Mouse (Mus musculus): ENCODE data around the gene Dnajc17. TPM values are rescaled to one million over a fixed set of nuclear protein-coding genes. Genes with fewer than 3 reads are reported as not detected.

The Dnajc17 gene
- total and polyA plus RNA-seq, 2 experiments from 2014 or later = 7.1 to 20.3 TPM

DNA sequence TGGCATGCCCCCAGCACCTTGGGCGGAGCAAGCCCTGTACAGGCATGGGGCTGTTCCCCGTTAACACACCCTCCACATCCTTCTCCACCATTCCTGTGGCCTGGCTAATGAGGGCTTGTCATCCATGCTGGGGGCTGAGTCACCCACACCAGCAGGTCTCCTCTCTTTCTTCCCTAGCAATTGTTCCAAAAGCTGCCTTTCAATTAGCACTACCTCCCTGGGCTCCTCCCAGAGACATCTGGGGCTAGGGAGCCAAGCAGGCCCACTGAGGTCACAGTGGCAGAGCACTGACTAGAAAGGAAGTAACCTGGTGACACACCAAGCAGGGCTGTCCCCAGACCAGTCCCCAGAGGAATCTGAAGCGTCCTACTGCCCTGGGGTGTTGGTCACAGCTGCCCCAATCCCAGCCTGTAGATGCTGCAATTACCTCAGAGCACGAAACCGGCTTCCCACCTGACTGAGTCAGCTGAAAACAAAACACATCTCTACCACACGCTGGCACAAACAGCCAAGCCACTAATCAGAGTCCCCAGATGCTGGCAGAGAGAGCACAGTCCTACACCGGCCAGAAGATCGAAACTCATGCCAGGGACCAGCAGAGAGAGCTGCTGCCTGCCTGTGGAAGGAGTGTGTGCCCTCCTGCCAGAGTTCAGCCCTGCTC is 34.5 kb downstream of the Dnajc17 start, which contains the start of gene Gm14137:
Gm14137 (plus strand) TSS at position 519 of the 661 bp plus-strand sequence.
- peak; percentile 33 for ATAC-seq
- no peak within 1 kb of the TSS for H3K4me2 ChIP-seq (ENCODE audit: low read depth, low read length)
- peaks cover 8% of the 10 kb centered on the region; the same call in 1 of the 2 replicates for H3K4me1 ChIP-seq (ENCODE audit: insufficient read depth, low read length)
- no peak for TF ChIP-seq CTCF (IDR thresholded peaks at IDR 0.05; ENCODE audit: low read depth)
- no peaks in the 10 kb centered on the region for H3K9me3 ChIP-seq (ENCODE audit: low read length)
- no peak within 1 kb of the TSS for H3K9ac ChIP-seq (replicated peaks; ENCODE audit: low read length)
- 36% methylated on average over 8 of the region's 8 CpGs for WGBS
- no peak within 1 kb of the TSS for H3K4me3 ChIP-seq (ENCODE audit: low read length)
- no peak within 1 kb of the TSS for H3K27ac ChIP-seq
- H3K36me3 ChIP-seq (ENCODE audit: insufficient read depth, low read length) = peaks cover 13% of the 10 kb centered on the region; the same call in 1 of the 2 replicates
- peak; percentile 16 for DNase-seq (ENCODE audit: low spot score)
- no peaks in the 10 kb centered on the region for H3K27me3 ChIP-seq (ENCODE audit: insufficient read depth, low read length)

DNA sequence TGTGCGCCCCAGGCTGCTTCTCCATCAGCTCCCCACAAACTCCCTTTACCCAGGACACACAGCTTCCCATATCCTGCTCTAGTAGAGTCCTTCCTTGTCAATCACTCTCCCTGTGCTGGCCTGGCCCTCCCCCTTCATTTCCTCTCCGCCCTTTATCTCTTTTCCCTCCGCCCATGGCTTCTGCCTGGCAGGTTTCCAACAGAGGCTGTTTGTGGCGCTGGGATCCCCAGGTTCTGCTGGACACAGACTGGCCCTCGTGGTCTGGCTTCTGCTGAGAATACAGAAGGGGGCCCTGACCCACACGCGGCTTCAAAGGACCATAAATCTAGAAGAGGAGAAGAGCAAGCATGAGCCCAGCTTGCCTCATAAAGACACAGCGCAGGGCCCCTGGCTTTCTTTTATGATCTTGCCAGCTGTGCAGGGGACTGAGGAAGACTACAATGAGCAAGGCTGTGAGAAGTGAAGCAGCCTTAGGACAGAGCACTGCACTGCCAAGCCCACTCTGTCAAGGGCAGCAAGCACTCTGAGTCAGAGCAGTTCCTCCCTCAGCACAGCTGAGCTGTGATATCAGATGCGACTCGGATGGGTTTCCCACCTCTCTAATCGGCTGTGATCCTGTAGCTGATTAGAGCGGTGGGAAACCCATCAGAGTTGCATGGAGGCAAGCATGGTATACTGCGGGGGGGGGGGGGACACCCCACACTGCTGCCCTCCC is 35.6 kb downstream of the Dnajc17 start:
- H3K9ac ChIP-seq (replicated peaks; ENCODE audit: low read length) = no peak overlapping the region
- WGBS = 26% methylated on average over 13 of the region's 13 CpGs

DNA sequence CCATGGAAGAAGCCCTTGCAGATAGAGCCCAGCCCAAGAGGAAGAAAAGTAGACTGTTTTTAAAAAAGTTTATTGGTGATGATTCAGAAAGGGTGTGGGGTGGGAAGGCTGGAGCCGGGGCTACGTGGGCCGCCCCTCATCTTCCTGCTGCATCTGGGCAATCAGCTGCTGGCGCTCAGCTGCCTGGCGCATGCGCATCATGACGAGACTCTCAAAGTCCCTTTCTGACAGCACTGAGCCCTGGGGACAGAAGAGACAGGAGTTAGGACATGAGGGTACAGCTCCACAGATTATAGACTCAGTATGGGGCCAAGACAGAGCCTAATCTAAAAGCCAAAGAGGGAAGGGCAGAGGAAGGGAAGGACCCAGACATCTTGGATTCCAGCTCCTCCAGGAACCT is 36.1 kb downstream of the Dnajc17 start:
- H3K27me3 ChIP-seq (ENCODE audit: insufficient read depth, low read length) = no peaks in the 10 kb centered on the region
- H3K36me3 ChIP-seq (ENCODE audit: insufficient read depth, low read length) = no peaks in the 10 kb centered on the region
- 64% methylated on average over 7 of the region's 7 CpGs for WGBS
- H3K4me3 ChIP-seq (ENCODE audit: low read length) = no peak overlapping the region
- no peak for DNase-seq (ENCODE audit: low spot score)
- ATAC-seq = no peak
- H3K9me3 ChIP-seq (ENCODE audit: low read length) = no peaks in the 10 kb centered on the region
- no peak overlapping the region for H3K9ac ChIP-seq (replicated peaks; ENCODE audit: low read length)
- no peak overlapping the region for H3K4me2 ChIP-seq (ENCODE audit: low read depth, low read length)
- H3K4me1 ChIP-seq (ENCODE audit: insufficient read depth, low read length) = peaks cover 8% of the 10 kb centered on the region; the same call in 1 of the 2 replicates
- no peak for TF ChIP-seq CTCF (IDR thresholded peaks at IDR 0.05; ENCODE audit: low read depth)
- no peak overlapping the region for H3K27ac ChIP-seq

More for the DNA sequence above, 35.6 kb downstream of the Dnajc17 start:
- TF ChIP-seq CTCF (IDR thresholded peaks at IDR 0.05; ENCODE audit: low read depth) = no peak
- Histone ChIP-seq H3K4me3 (ENCODE audit: low read length) (no peak overlapping the region), H3K27me3 (ENCODE audit: insufficient read depth, low read length) (no peaks in the 10 kb centered on the region), H3K4me1 (ENCODE audit: insufficient read depth, low read length) (peaks cover 8% of the 10 kb centered on the region; the same call in 1 of the 2 replicates), H3K4me2 (ENCODE audit: low read depth, low read length) (no peak overlapping the region), H3K9me3 (ENCODE audit: low read length) (no peaks in the 10 kb centered on the region), H3K36me3 (ENCODE audit: insufficient read depth, low read length) (peaks cover 5% of the 10 kb centered on the region; the same call in 1 of the 2 replicates), H3K27ac (no peak overlapping the region)
- ATAC-seq = peak; percentile 28; the same call in 1 of the 2 replicates
- DNase-seq (ENCODE audit: low spot score) = peak; percentile 73

DNA sequence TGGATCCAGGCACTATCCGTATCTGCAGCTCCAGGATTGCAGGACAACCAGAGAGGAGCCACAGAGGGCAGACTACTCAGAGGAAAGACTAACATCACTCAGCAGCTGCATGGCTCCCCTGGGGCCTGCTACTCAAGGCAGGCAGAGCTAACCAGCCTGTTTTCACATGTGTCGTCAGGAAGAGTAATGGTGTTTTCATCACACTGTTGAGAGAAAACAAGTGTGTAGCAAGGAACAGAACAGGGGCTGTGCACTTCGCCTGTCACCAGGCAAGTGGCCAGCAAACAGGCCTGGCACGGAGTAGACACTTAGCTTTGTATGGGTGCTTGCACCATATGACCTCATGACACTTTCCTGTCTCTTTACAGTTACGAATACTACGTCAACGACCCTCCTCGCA is 37.0 kb downstream of the Dnajc17 start:
- H3K36me3 ChIP-seq (ENCODE audit: insufficient read depth, low read length) = no peaks in the 10 kb centered on the region
- H3K9ac ChIP-seq (replicated peaks; ENCODE audit: low read length) = no peak overlapping the region
- H3K9me3 ChIP-seq (ENCODE audit: low read length) = no peaks in the 10 kb centered on the region
- H3K27ac ChIP-seq = no peak overlapping the region
- H3K27me3 ChIP-seq (ENCODE audit: insufficient read depth, low read length) = no peaks in the 10 kb centered on the region
- peaks cover 13% of the 10 kb centered on the region; the same call in 1 of the 2 replicates for H3K4me1 ChIP-seq (ENCODE audit: insufficient read depth, low read length)
- ATAC-seq = no peak
- peak; percentile 23 for DNase-seq (ENCODE audit: low spot score)
- 76% methylated on average over 8 of the region's 8 CpGs for WGBS
- no peak overlapping the region for H3K4me2 ChIP-seq (ENCODE audit: low read depth, low read length)
- H3K4me3 ChIP-seq (ENCODE audit: low read length) = no peak overlapping the region
- TF ChIP-seq CTCF (IDR thresholded peaks at IDR 0.05; ENCODE audit: low read depth) = no peak

DNA sequence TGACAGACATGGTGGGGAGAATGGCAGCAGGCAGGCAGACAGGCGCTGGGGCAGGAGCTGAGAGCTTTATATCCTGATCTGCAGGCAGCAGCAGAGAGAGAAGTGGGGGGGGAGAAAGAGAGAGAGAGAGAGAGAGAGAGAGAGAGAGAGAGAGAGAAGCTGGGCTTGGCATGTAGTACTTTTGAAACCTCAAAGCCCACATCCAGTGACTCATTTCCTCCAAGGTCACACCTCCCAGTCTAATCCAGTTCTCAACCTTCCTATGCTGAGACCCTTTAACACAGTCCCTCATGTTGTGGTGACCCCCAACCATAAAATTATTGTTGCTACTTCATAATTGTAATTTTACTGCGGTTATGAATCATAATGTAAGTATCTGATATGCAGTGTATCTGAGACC is 38.3 kb downstream of the Dnajc17 start:
- Histone ChIP-seq H3K4me3 (ENCODE audit: low read length) (no peak overlapping the region), H3K27ac (no peak overlapping the region), H3K36me3 (ENCODE audit: insufficient read depth, low read length) (no peaks in the 10 kb centered on the region), H3K4me1 (ENCODE audit: insufficient read depth, low read length) (peaks cover 15% of the 10 kb centered on the region; the same call in 1 of the 2 replicates), H3K9ac (replicated peaks; ENCODE audit: low read length) (no peak overlapping the region), H3K27me3 (ENCODE audit: insufficient read depth, low read length) (peaks cover 3% of the 10 kb centered on the region; the same call in 1 of the 2 replicates), H3K9me3 (ENCODE audit: low read length) (no peaks in the 10 kb centered on the region), H3K4me2 (ENCODE audit: low read depth, low read length) (no peak overlapping the region)
- WGBS = 89% methylated on average over 2 of the region's 2 CpGs
- DNase-seq (ENCODE audit: low spot score) = no peak
- no peak for TF ChIP-seq CTCF (IDR thresholded peaks at IDR 0.05; ENCODE audit: low read depth)
- ATAC-seq = no peak

DNA sequence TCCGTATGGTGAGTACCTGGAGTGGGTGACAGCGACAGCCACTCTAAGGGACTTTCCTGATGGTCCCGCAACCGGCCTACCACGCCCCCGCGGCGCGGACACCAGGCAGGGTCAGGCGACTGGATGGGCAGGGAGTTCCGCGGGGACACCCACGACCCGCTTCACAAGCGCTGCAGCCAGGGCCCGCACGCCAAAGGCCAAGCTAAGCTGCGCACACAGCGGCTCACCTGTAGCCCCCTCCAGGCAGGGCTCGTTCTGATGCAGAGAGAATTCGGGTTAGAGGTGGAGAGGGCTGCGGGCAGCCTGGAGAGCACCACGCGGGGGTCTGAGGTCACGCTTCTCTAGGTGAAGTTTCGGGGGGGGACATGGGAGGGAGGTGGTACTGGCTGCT is 40.7 kb downstream of the Dnajc17 start:
- no peak for TF ChIP-seq CTCF (IDR thresholded peaks at IDR 0.05; ENCODE audit: low read depth)
- Histone ChIP-seq H3K4me2 (ENCODE audit: low read depth, low read length) (peak overlapping the region; percentile 100), H3K9me3 (ENCODE audit: low read length) (no peaks in the 10 kb centered on the region), H3K27ac (no peak overlapping the region), H3K36me3 (ENCODE audit: insufficient read depth, low read length) (no peaks in the 10 kb centered on the region), H3K4me3 (ENCODE audit: low read length) (peak overlapping the region; percentile 54), H3K27me3 (ENCODE audit: insufficient read depth, low read length) (peaks cover 3% of the 10 kb centered on the region; the same call in 1 of the 2 replicates), H3K4me1 (ENCODE audit: insufficient read depth, low read length) (peaks cover 8% of the 10 kb centered on the region; the same call in 1 of the 2 replicates), H3K9ac (replicated peaks; ENCODE audit: low read length) (peak overlapping the region; percentile 43)
- DNase-seq (ENCODE audit: low spot score) (no peak), ATAC-seq (no peak)
- 5% methylated on average over 25 of the region's 26 CpGs for WGBS

Measured in hindbrain, postnatal 0 days (tissue).